Mouse (Mus musculus): ENCODE measurements around the gene Dnmt1. TPM values are rescaled to one million over a fixed set of nuclear protein-coding genes. Genes with fewer than 3 reads are reported as not detected.

The Dnmt1 gene
- total RNA-seq, 1 experiment = 122 TPM

DNA sequence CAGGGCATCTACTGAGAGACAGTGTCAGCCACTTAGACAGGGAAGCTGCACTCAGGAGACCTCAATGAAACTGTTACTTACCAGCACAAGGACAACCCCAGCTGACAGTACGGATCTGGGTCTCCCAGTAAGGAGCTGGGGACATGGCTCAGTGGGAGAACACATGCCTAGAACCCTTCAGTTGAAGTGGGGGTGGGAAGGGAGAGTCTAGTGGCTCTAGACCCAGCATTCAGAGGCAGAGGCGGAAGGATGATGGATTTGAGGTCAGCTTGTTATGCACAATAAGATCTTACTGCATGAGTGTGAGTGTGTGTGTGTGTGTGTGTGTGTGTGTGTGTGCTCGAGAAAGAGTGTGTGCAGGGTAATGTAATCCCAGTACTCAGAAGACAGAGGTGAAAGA, 22.5 kb upstream of the Dnmt1 start:
- no peak for DNase-seq (ENCODE audit: low read depth, low spot score)
- H3K9ac ChIP-seq (ENCODE audit: insufficient read depth, low read depth, low read length, poor library complexity, severe bottlenecking) = no peak overlapping the region
- no peaks in the 10 kb centered on the region for H3K36me3 ChIP-seq (ENCODE audit: control insufficient read depth, insufficient read depth, low read length, poor library complexity, severe bottlenecking)
- TF ChIP-seq ZC3H11A (IDR thresholded peaks at IDR 0.05; ENCODE audit: borderline replicate concordance, low read depth, low read length) (no peak), CHD2 (IDR thresholded peaks at IDR 0.05; ENCODE audit: low read depth, low read length) (no peak), MAFK (IDR thresholded peaks at IDR 0.05; ENCODE audit: insufficient read depth, low read depth, low read length) (no peak), ZNF384 (IDR thresholded peaks at IDR 0.05; ENCODE audit: low read depth, low read length) (no peak), HCFC1 (IDR thresholded peaks at IDR 0.05; ENCODE audit: borderline replicate concordance, insufficient read depth, low read length) (no peak)
- H3K4me1 ChIP-seq (ENCODE audit: control insufficient read depth in 2 of 2, insufficient read depth in 2 of 2, low read length in 2 of 2, poor library complexity in 1 of 2) = peaks cover 17 to 34% of the 10 kb centered on the region in 2 experiments
- H3K27ac ChIP-seq (ENCODE audit: insufficient read depth, low read depth, low read length, poor library complexity, severe bottlenecking) = peak overlapping the region; percentile 23; the same call in 1 of the 2 replicates
- H3K9me3 ChIP-seq (ENCODE audit: control insufficient read depth, insufficient read depth, low read depth, low read length) = no peaks in the 10 kb centered on the region
- no peak overlapping the region for H3K4me3 ChIP-seq (ENCODE audit: insufficient read depth in 1 of 2, low read depth in 1 of 2, low read length in 2 of 2, poor library complexity in 1 of 2, severe bottlenecking in 1 of 2)
- in situ Hi-C loops (cut with MboI; ENCODE audit: low sequenced_read_pairs in 2 of 2, unreplicated experiment in 2 of 2) = no loop called here

DNA sequence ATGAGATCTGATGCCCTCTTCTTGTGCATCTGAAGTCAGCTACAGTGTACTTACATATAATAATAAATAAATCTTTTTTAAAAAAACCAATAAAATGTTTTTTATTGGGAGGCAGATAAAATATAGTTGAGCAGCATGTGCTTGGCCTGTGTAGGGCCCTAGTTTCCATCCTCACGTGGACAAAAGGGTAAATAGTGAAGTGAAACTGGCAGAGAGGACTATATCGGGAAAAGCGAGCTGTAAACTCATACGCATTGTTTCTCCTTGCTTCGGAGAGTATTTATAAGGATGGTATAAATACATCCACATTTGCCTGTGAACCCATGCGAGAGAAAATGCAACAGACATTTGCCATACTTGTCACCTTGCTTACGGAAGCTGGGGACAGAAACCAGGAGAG, 20.1 kb upstream of the Dnmt1 start:
- Histone ChIP-seq H3K27ac (ENCODE audit: insufficient read depth, low read depth, low read length, poor library complexity, severe bottlenecking) (peak overlapping the region; percentile 95), H3K4me1 (ENCODE audit: control insufficient read depth in 2 of 2, insufficient read depth in 2 of 2, low read length in 2 of 2, poor library complexity in 1 of 2) (peaks cover 21 to 28% of the 10 kb centered on the region in 2 experiments)
- in situ Hi-C loops (cut with MboI; ENCODE audit: low sequenced_read_pairs in 2 of 2, unreplicated experiment in 2 of 2) = no loop called here

DNA sequence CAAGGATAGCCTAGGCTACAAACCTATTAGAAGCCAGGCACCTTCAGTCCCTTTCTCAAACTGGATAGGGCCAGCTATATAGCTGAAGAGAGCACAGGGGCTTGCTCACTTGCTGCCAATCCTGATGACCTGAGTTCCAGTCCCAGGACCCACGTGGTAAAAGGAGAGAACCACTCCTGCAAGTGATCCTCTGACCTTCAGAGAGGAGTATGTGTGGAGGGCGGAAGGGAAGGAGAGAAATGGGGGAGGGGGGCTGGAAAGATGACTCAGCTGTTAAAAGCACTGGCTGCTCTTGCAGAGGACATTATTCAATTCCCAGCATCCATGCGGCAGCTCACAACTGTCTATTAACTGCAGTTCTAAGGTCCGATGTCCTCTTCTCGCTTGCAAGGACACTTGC, 19.5 kb upstream of the Dnmt1 start:
- H3K27ac ChIP-seq (ENCODE audit: insufficient read depth, low read depth, low read length, poor library complexity, severe bottlenecking) = peak overlapping the region; percentile 95

More for the DNA sequence above, 20.1 kb upstream of the Dnmt1 start:
- Histone ChIP-seq H3K9me3 (ENCODE audit: control insufficient read depth, insufficient read depth, low read depth, low read length) (no peaks in the 10 kb centered on the region), H3K9ac (ENCODE audit: insufficient read depth, low read depth, low read length, poor library complexity, severe bottlenecking) (peak overlapping the region; percentile 63), H3K36me3 (ENCODE audit: control insufficient read depth, insufficient read depth, low read length, poor library complexity, severe bottlenecking) (no peaks in the 10 kb centered on the region), H3K4me3 (ENCODE audit: insufficient read depth in 1 of 2, low read depth in 1 of 2, low read length in 2 of 2, poor library complexity in 1 of 2, severe bottlenecking in 1 of 2) (no peak overlapping the region)
- DNase-seq (ENCODE audit: low read depth, low spot score) = no peak
- no peak for TF ChIP-seq ZC3H11A (IDR thresholded peaks at IDR 0.05; ENCODE audit: borderline replicate concordance, low read depth, low read length)
- no peak for TF ChIP-seq ZNF384 (IDR thresholded peaks at IDR 0.05; ENCODE audit: low read depth, low read length)
- no peak for TF ChIP-seq HCFC1 (IDR thresholded peaks at IDR 0.05; ENCODE audit: borderline replicate concordance, insufficient read depth, low read length)
- TF ChIP-seq MAFK (IDR thresholded peaks at IDR 0.05; ENCODE audit: insufficient read depth, low read depth, low read length) = no peak
- TF ChIP-seq CHD2 (IDR thresholded peaks at IDR 0.05; ENCODE audit: low read depth, low read length) = no peak

DNA sequence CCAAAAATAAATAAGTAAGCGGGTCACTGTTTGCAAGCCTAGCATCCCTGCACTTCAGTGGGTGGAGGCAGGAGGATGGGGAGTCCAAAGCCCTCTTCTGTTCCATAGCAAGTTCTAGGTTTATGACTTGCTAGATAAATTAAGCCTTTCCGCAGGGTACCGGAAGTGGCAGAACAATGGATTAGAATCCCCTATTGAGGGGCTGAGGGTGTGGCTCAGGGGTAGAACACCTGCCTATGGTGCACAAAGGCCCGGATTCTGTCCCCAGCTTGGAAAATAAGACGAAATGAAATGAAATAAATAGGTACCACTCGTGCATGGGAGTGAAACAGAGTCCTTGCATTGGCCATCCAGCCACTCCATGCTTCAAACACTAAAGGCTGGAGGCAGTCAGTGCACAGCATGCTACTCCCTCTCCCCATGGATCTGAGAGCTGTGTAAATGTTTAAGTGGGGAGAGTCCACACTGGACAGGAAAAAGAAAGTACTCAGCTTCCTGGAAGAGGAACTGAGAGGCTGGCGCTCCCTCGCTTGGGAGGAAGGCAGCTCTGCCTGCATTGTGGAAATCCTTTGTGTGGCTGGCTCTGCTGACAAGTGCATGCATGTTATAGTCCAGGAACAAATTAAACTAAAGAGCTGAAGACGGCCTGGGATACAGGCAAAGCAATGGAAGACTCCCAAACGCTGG, 18.9 kb upstream of the Dnmt1 start:
- Histone ChIP-seq H3K27ac (ENCODE audit: insufficient read depth, low read depth, low read length, poor library complexity, severe bottlenecking) (peak overlapping the region; percentile 95), H3K4me1 (ENCODE audit: control insufficient read depth in 2 of 2, insufficient read depth in 2 of 2, low read length in 2 of 2, poor library complexity in 1 of 2) (peaks cover 19 to 28% of the 10 kb centered on the region in 2 experiments), H3K4me3 (ENCODE audit: insufficient read depth in 1 of 2, low read depth in 1 of 2, low read length in 2 of 2, poor library complexity in 1 of 2, severe bottlenecking in 1 of 2) (peak overlapping the region in 1 of 2 experiments; percentile 2; a peak in 1 of 4 replicates), H3K36me3 (ENCODE audit: control insufficient read depth, insufficient read depth, low read length, poor library complexity, severe bottlenecking) (no peaks in the 10 kb centered on the region), H3K9me3 (ENCODE audit: control insufficient read depth, insufficient read depth, low read depth, low read length) (no peaks in the 10 kb centered on the region), H3K9ac (ENCODE audit: insufficient read depth, low read depth, low read length, poor library complexity, severe bottlenecking) (peak overlapping the region; percentile 36; the same call in 1 of the 2 replicates)
- DNase-seq (ENCODE audit: low read depth, low spot score) = no peak
- in situ Hi-C loops (cut with MboI; ENCODE audit: low sequenced_read_pairs in 2 of 2, unreplicated experiment in 2 of 2) = no loop called here
- TF ChIP-seq CHD2 (IDR thresholded peaks at IDR 0.05; ENCODE audit: low read depth, low read length) (no peak), ZC3H11A (IDR thresholded peaks at IDR 0.05; ENCODE audit: borderline replicate concordance, low read depth, low read length) (no peak), ZNF384 (IDR thresholded peaks at IDR 0.05; ENCODE audit: low read depth, low read length) (no peak), HCFC1 (IDR thresholded peaks at IDR 0.05; ENCODE audit: borderline replicate concordance, insufficient read depth, low read length) (no peak), MAFK (IDR thresholded peaks at IDR 0.05; ENCODE audit: insufficient read depth, low read depth, low read length) (no peak)

More for the DNA sequence above, 19.5 kb upstream of the Dnmt1 start:
- TF ChIP-seq MAFK (IDR thresholded peaks at IDR 0.05; ENCODE audit: insufficient read depth, low read depth, low read length) = peak; percentile 98
- TF ChIP-seq HCFC1 (IDR thresholded peaks at IDR 0.05; ENCODE audit: borderline replicate concordance, insufficient read depth, low read length) = no peak
- TF ChIP-seq ZC3H11A (IDR thresholded peaks at IDR 0.05; ENCODE audit: borderline replicate concordance, low read depth, low read length) = no peak
- no peak for TF ChIP-seq CHD2 (IDR thresholded peaks at IDR 0.05; ENCODE audit: low read depth, low read length)
- Histone ChIP-seq H3K4me1 (ENCODE audit: control insufficient read depth in 2 of 2, insufficient read depth in 2 of 2, low read length in 2 of 2, poor library complexity in 1 of 2) (peaks cover 19 to 28% of the 10 kb centered on the region in 2 experiments), H3K36me3 (ENCODE audit: control insufficient read depth, insufficient read depth, low read length, poor library complexity, severe bottlenecking) (no peaks in the 10 kb centered on the region), H3K9me3 (ENCODE audit: control insufficient read depth, insufficient read depth, low read depth, low read length) (no peaks in the 10 kb centered on the region), H3K9ac (ENCODE audit: insufficient read depth, low read depth, low read length, poor library complexity, severe bottlenecking) (no peak overlapping the region; the same call in 1 of the 2 replicates), H3K4me3 (ENCODE audit: insufficient read depth in 1 of 2, low read depth in 1 of 2, low read length in 2 of 2, poor library complexity in 1 of 2, severe bottlenecking in 1 of 2) (no peak overlapping the region)
- no peak for DNase-seq (ENCODE audit: low read depth, low spot score)
- in situ Hi-C loops (cut with MboI; ENCODE audit: low sequenced_read_pairs in 2 of 2, unreplicated experiment in 2 of 2) = no loop called here
